Mouse (Mus musculus) mammary gland, adult 2 months (tissue): ENCODE data around the gene Esr1. TPM values are rescaled to one million over a fixed set of nuclear protein-coding genes. Genes with fewer than 3 reads are reported as not detected.

Source experiments
- polyA plus RNA-seq: library from polyadenylated mRNA; depleted of rRNA; stranded (reverse); fragments of >200 nt; gene quantifications from 2 replicates; pipeline ENCODE4 v1.2.3, GENCODE M21; 2012; ENCODE audit warnings: low replicate concordance; rRNA removed

Gene Esr1
- polyA plus RNA-seq = 30.8 and 31.9 TPM in 2 replicates

GRCm38 (mm10) chr10:4611386-4612155 lies at the start of gene Esr1:
Esr1 (plus strand) TSS chr10:4611593.

Other genes starting within 250 kb of the Esr1 start
- 8.6 and 9.9 TPM in 2 replicates for gene Zbtb2, start 223.5 kb upstream of the Esr1 start, polyA plus RNA-seq
- 22.4 and 63.4 TPM in 2 replicates for gene Rmnd1, start 179.2 kb upstream of the Esr1 start, polyA plus RNA-seq
- 5.8 and 11.0 TPM in 2 replicates for gene Armt1, start 179.1 kb upstream of the Esr1 start, polyA plus RNA-seq
- 0.44 and 0.73 TPM in 2 replicates for gene Ccdc170, start 129.1 kb upstream of the Esr1 start, polyA plus RNA-seq